In the genomic region with DNA sequence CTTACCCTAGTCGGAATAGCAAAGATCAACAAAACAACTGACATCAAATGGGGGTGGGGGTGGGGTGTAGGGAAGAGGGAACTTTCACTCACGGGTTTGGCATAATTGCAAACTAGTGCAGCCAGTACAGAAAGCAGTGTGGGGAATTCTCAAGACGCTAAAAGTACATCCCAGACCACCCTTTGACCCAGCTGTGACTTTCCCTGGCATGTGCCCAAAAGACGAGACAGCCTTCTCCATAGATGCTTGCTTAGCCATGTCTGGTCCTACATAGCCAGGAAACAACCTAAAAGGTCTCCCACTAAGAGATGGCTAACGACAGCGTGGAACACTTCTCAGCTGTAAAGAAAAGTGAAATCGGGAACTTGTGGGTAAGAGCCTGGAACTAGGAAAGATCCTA, we compare ENCODE assay signal across 18 mouse cellular contexts. TPM values are rescaled to one million over a fixed set of nuclear protein-coding genes. Genes with fewer than 3 reads are reported as not detected.
DNase-seq lines count a peak whose midpoint lies in the region; ATAC-seq lines count a peak whose summit lies in the region.
"Had no signal": no experiment of that assay in that cellular context is flagged by ENCODE, and none has a peak within 500 bp of the region (broad histone marks: within the 10 kb centered on the region; RNA-seq: fewer than 3 reads in every experiment).

No protein-coding gene starts in this region.

- no peak overlapping the region for H3K9ac ChIP-seq in limb, embryonic 11.5 days (ENCODE audit: low read length)
- H3K9ac ChIP-seq: embryonic facial prominence, embryonic 13.5 days; forebrain, embryonic 13.5 days; heart, embryonic 13.5 days; hindbrain, embryonic 12.5 days had no signal

- no peaks in the 10 kb centered on the region for H3K9me3 ChIP-seq in limb, embryonic 11.5 days (ENCODE audit: control insufficient read depth, low read length)
- no peaks in the 10 kb centered on the region for H3K9me3 ChIP-seq in limb, embryonic 10.5 days (replicated peaks)
- H3K9me3 ChIP-seq: embryonic facial prominence, embryonic 13.5 days; forebrain, embryonic 13.5 days; heart, embryonic 13.5 days; hindbrain, embryonic 12.5 days had no signal

- no peak overlapping the region for H3K27ac ChIP-seq in limb, embryonic 11.5 days (replicated peaks; ENCODE audit: low read depth, low read length)
- H3K27ac ChIP-seq in limb, embryonic 10.5 days, result no peak overlapping the region
- H3K27ac ChIP-seq: embryonic facial prominence, embryonic 13.5 days; forebrain, embryonic 13.5 days; gastrocnemius, adult 2 months; heart, embryonic 13.5 days; hindbrain, embryonic 12.5 days had no signal

- no peak overlapping the region for H3K4me3 ChIP-seq in limb, embryonic 11.5 days (ENCODE audit: low read depth, low read length)
- H3K4me3 ChIP-seq in limb, embryonic 10.5 days, result no peak overlapping the region
- H3K4me3 ChIP-seq: embryonic facial prominence, embryonic 13.5 days; forebrain, embryonic 13.5 days; gastrocnemius, adult 2 months; heart, embryonic 13.5 days; hindbrain, embryonic 12.5 days had no signal

- ATAC-seq in limb, embryonic 11.5 days (ENCODE audit: insufficient number of reproducible peaks, low FRiP score, low TSS enrichment, low read depth), result no peak
- ATAC-seq in megakaryocyte, adult 5-6 weeks (ENCODE audit: poor library complexity, severe bottlenecking), result peak; percentile 12; the same call in 1 of the 2 replicates
- ATAC-seq: forebrain, embryonic 13.5 days had no signal

- H3K4me2 ChIP-seq in limb, embryonic 11.5 days (ENCODE audit: low read depth, severe bottlenecking), result no peak overlapping the region
- H3K4me2 ChIP-seq: embryonic facial prominence, embryonic 13.5 days; forebrain, embryonic 13.5 days; heart, embryonic 13.5 days; hindbrain, embryonic 12.5 days had no signal

- 85% methylated on average over 7 of the region's 7 CpGs for WGBS in limb, embryonic 11.5 days
- WGBS in limb, embryonic 10.5 days, result 86% methylated on average over 7 of the region's 7 CpGs

- DNase-seq in heart, adult 11 months, result peak; percentile 65
- DNase-seq in heart, postnatal 4 days, result no peak
- DNase-seq in limb, embryonic 11.5 days (ENCODE audit: low spot score), result peak; percentile 17
- DNase-seq in limb, embryonic 10.5 days (ENCODE audit: low spot score), result no peak
- peak; percentile 24 for DNase-seq in lung, postnatal 14 days
- DNase-seq in cerebellum, adult 9-11 months, result no peak
- DNase-seq: adrenal gland, postnatal 10 days; cerebellum, adult 11-12 months; cerebellum, adult 9-10 months; cerebellum, postnatal 36 days; gastrocnemius, adult 2 months; gastrocnemius, postnatal 25 days; heart, postnatal 36 days had no signal

- no peaks in the 10 kb centered on the region for H3K36me3 ChIP-seq in limb, embryonic 11.5 days (ENCODE audit: control insufficient read depth, insufficient read depth, low read length)
- peaks cover 16% of the 10 kb centered on the region for H3K36me3 ChIP-seq in limb, embryonic 10.5 days
- H3K36me3 ChIP-seq: hindbrain, embryonic 12.5 days had no signal

- no peaks in the 10 kb centered on the region for H3K4me1 ChIP-seq in limb, embryonic 11.5 days (ENCODE audit: control insufficient read depth, insufficient read depth, low read length)
- no peaks in the 10 kb centered on the region for H3K4me1 ChIP-seq in limb, embryonic 10.5 days
- H3K4me1 ChIP-seq: embryonic facial prominence, embryonic 13.5 days; forebrain, embryonic 13.5 days; heart, embryonic 13.5 days; hindbrain, embryonic 12.5 days had no signal

- H3K27me3 ChIP-seq in limb, embryonic 11.5 days (ENCODE audit: control insufficient read depth, insufficient read depth, low read length), result no peaks in the 10 kb centered on the region
- H3K27me3 ChIP-seq in limb, embryonic 10.5 days (ENCODE audit: low read depth, poor library complexity, severe bottlenecking), result no peaks in the 10 kb centered on the region
- H3K27me3 ChIP-seq: embryonic facial prominence, embryonic 13.5 days; forebrain, embryonic 13.5 days; heart, embryonic 13.5 days; hindbrain, embryonic 12.5 days had no signal

RNA-seq across cellular contexts. Expression of a gene that starts 58.9 kb away (rescaled TPM):
- total RNA-seq in heart, postnatal 4 days (2021), result 100 to 1,000 TPM; 154 to 177 TPM
- 7.5 and 7.8 TPM in 2 replicates for polyA plus RNA-seq in limb, embryonic 11.5 days (2014; fragmentation: Nextera tagmentation; extraction: Ambion mirVana)
- 5.4 and 7.2 TPM in 2 replicates for polyA plus RNA-seq in limb, embryonic 10.5 days (2016; fragmentation: Nextera tagmentation; extraction: Ambion mirVana)
- 0.40 TPM in 1 of 2 replicates, not detected in the other for total RNA-seq in megakaryocyte, adult 5-6 weeks (2015)
- 0.07 TPM in 1 of 2 replicates, not detected in the other for total RNA-seq in megakaryocyte, adult 5-6 weeks (2017)

Comparison
In these comparisons a context has a peak if more than half of its experiments do, and no peak if none do; other contexts are left out.
1. DNase-seq: peak in heart, adult 11 months (single experiment), limb, embryonic 11.5 days (single experiment) and lung, postnatal 14 days (single experiment); none in heart, postnatal 4 days (single experiment), limb, embryonic 10.5 days (single experiment) and cerebellum, adult 9-11 months (single experiment).
2. RNA of a gene that starts 58.9 kb away (total RNA-seq): 154 to 177 TPM in heart, postnatal 4 days; 0.07 to 0.40 TPM in megakaryocyte, adult 5-6 weeks; every median in the first group is over 100 times any median in the second.